ENCODE assay signal across 8 mouse cellular contexts in the genomic region with DNA sequence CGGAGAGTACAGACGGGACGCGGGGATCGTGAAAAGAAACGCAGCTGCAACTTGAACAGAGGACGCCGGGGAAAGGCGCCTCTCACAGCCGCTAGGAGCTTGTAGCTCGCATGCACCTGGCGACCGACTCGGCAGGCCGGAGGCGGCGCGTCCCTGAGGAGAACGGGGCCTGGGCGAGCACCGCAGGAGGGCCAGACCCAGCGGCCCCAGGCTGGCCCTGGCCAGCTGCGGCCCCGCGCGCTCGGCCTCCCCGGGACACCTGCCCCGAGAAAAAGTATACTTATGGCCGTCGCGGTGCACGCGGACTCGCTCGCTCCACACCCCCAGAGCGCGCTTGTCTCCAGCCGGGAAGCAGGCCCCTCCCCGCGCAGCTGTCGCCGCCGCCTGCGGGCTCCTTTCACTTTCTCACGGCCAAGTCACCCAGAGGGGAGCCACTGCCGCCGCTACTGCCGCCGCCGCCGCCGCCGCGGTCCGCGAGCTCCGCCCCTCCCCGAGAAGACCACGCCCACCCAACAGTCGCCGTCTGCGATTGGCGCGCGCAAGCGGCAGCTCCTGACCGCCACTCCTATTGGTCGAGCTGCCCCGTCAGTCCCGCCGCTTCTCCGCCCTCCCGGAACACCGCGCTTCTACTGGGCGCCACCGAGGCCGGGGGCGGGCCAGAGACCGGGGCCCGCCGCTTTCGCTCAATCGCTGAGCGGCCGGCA. TPM values are rescaled to one million over a fixed set of nuclear protein-coding genes. Genes with fewer than 3 reads are reported as not detected.
A peak's percentile ranks its signal among the peaks of the same experiment; 100 is the strongest.
DNase-seq lines count a peak whose midpoint lies in the region; ATAC-seq and TF ChIP-seq lines count a peak whose summit lies in the region.

No protein-coding gene starts in this region.

- no peaks in the 10 kb centered on the region for H3K27me3 ChIP-seq in heart, embryonic 10.5 days (ENCODE audit: insufficient read depth, poor library complexity, severe bottlenecking)
- no peaks in the 10 kb centered on the region for H3K27me3 ChIP-seq in kidney, embryonic 15.5 days

- peak overlapping the region; percentile 73 for H3K4me3 ChIP-seq in bone marrow macrophage, adult 2 months (ENCODE audit: insufficient read depth, low read length)
- peak overlapping the region; percentile 68 for H3K4me3 ChIP-seq in embryonic fibroblast, embryonic 13.5 days (ENCODE audit: insufficient read depth, low read length)
- H3K4me3 ChIP-seq in heart, embryonic 10.5 days, result peak overlapping the region; percentile 84
- peak overlapping the region; percentile 86 for H3K4me3 ChIP-seq in kidney, embryonic 15.5 days (replicated peaks)

- peak overlapping the region; percentile 77 for H3K4me2 ChIP-seq in kidney, embryonic 15.5 days

- ATAC-seq in kidney, embryonic 15.5 days (replicated peaks; ENCODE audit: low FRiP score), result peak; percentile 100
- ATAC-seq in monocyte, adult 5-6 weeks (replicated peaks; ENCODE audit: insufficient number of reproducible peaks, low FRiP score, low TSS enrichment, poor library complexity, severe bottlenecking), result peak; percentile 95

- peaks cover 13% of the 10 kb centered on the region for H3K4me1 ChIP-seq in bone marrow macrophage, adult 2 months (ENCODE audit: control insufficient read depth, insufficient read depth, low read length)
- peaks cover 6% of the 10 kb centered on the region for H3K4me1 ChIP-seq in embryonic fibroblast, embryonic 13.5 days (ENCODE audit: control insufficient read depth, insufficient read depth, low read length)
- peaks cover 27% of the 10 kb centered on the region for H3K4me1 ChIP-seq in heart, embryonic 10.5 days
- H3K4me1 ChIP-seq in kidney, embryonic 15.5 days, result peaks cover 32% of the 10 kb centered on the region

- H3K9ac ChIP-seq in kidney, embryonic 15.5 days, result peak overlapping the region; percentile 74

- no peaks in the 10 kb centered on the region for H3K36me3 ChIP-seq in heart, embryonic 10.5 days
- no peaks in the 10 kb centered on the region for H3K36me3 ChIP-seq in kidney, embryonic 15.5 days

- no peak for TF ChIP-seq POLR2A in bone marrow macrophage, adult 2 months (IDR thresholded peaks at IDR 0.05; ENCODE audit: borderline replicate concordance, low read depth, low read length)
- TF ChIP-seq POLR2A in embryonic fibroblast, embryonic 13.5 days (IDR thresholded peaks at IDR 0.05; ENCODE audit: low read depth, low read length), result peak; percentile 45; the same call in 1 of the 2 replicates

- DNase-seq in A20 (ENCODE audit: low read depth, low spot score) (peak; percentile 98), liver (peak; percentile 98)
- DNase-seq in heart, embryonic 10.5 days (ENCODE audit: low spot score), result peak; percentile 99
- peak; percentile 98 to 99 for DNase-seq in spleen, postnatal 4 days (ENCODE audit: low spot score in 2 of 2)

- no peak for TF ChIP-seq CTCF in bone marrow macrophage, adult 2 months (IDR thresholded peaks at IDR 0.05; ENCODE audit: low read depth, low read length)
- no peak for TF ChIP-seq CTCF in embryonic fibroblast, embryonic 13.5 days (IDR thresholded peaks at IDR 0.05; ENCODE audit: borderline replicate concordance, insufficient read depth, low read length)

- peak overlapping the region; percentile 59 for H3K27ac ChIP-seq in bone marrow macrophage, adult 2 months (ENCODE audit: insufficient read depth, low read depth, low read length)
- peak overlapping the region; percentile 43 for H3K27ac ChIP-seq in embryonic fibroblast, embryonic 13.5 days (ENCODE audit: insufficient read depth, low read length)
- peak overlapping the region; percentile 95 for H3K27ac ChIP-seq in heart, embryonic 10.5 days
- H3K27ac ChIP-seq in kidney, embryonic 15.5 days, result peak overlapping the region; percentile 99

- under 1% methylated on average over 78 of the region's 87 CpGs for WGBS in heart, embryonic 10.5 days
- under 1% methylated on average over 87 of the region's 87 CpGs for WGBS in kidney, embryonic 15.5 days

- H3K9me3 ChIP-seq in heart, embryonic 10.5 days, result no peaks in the 10 kb centered on the region
- no peaks in the 10 kb centered on the region for H3K9me3 ChIP-seq in kidney, embryonic 15.5 days (replicated peaks)

RNA-seq across cellular contexts. Expression of a gene that starts 0.5 kb away (rescaled TPM):
- polyA plus RNA-seq in bone marrow macrophage, adult 2 months (2012; ENCODE audit: insufficient read depth, insufficient read length, missing spikeins), result 22.4 and 32.3 TPM in 2 replicates
- polyA plus RNA-seq in embryonic fibroblast, embryonic 13.5 days (2011; ENCODE audit: insufficient read length, low read depth, missing spikeins), result 22.5 and 30.3 TPM in 2 replicates
- 1.2 and 1.6 TPM in 2 replicates for polyA plus RNA-seq in heart, embryonic 10.5 days (2016; fragmentation: Nextera tagmentation; extraction: Ambion mirVana)
- 1.7 and 1.9 TPM in 2 replicates for polyA plus RNA-seq in kidney, embryonic 15.5 days (2015; fragmentation: Nextera tagmentation; extraction: Ambion mirVana)
- total RNA-seq in monocyte, adult 5-6 weeks (2017), result 21.8 to 50.1 TPM (median 31.3 TPM) in 3 replicates

Comparison
In these comparisons a context has a peak if more than half of its experiments do, and no peak if none do; other contexts are left out.
1. Peak in every context shown above with its lines: DNase-seq, ATAC-seq, H3K4me3 ChIP-seq and H3K27ac ChIP-seq.
2. H3K27ac ChIP-seq: peak in every context shown above with its lines; median percentile 99 in kidney, embryonic 15.5 days; 95 in heart, embryonic 10.5 days; 59 in bone marrow macrophage, adult 2 months; 43 in embryonic fibroblast, embryonic 13.5 days.